Mouse (Mus musculus): ENCODE results near the gene Tmem232.
"Not testable (repeated sequence)": the region's sequence is repeated elsewhere in the genome, so short reads cannot be mapped to it uniquely, and the experiment has no call there.

DNA sequence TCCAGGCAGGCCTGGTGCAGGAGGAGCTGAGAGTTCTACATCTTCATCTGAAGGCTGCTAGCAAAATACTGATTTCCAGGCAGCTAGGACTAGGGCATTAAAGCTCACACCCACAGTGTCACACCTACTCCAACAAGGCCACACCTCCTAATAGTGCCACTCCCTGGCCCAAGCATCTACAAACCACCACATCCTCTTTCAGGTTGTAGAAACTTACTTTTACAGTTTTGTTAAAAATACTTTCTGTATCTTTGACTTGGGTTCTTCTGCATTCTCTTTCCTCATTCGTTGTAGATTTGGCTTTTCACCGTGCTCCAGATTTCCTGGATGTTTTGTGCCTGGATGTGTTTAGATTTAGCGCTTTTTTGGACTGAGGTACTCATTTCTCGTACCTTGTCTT, 5.6 kb upstream of the Tmem232 start:
- not testable (repeated sequence) for TF ChIP-seq POLR2A (IDR thresholded peaks at IDR 0.05; ENCODE audit: extremely low read depth, insufficient read depth, low read length); CTCF (IDR thresholded peaks at IDR 0.05; ENCODE audit: low read depth, low read length)
